Mouse (Mus musculus) stomach, embryonic 14.5 days (tissue): ENCODE measurements around the gene Appl2. TPM values are rescaled to one million over a fixed set of nuclear protein-coding genes. Genes with fewer than 3 reads are reported as not detected.

Experiments
- ATAC-seq: fragments of 200-750 bp; cut with Nextera tagmentation; 2 replicates; pipeline ENCODE4 v1.8.0; 2017; ENCODE audit warnings: low read depth, moderate TSS enrichment; ENCODE audit not compliant: insufficient number of reproducible peaks, insufficient read depth, low FRiP score
- H3K27ac ChIP-seq: fragments of 300-500 bp; sonication (generic); 2 replicates; pipeline ENCODE4 v1.5.1; 2014; ENCODE audit warnings: mild to moderate bottlenecking, low read length, moderate library complexity, mixed read lengths
- H3K27me3 ChIP-seq: fragments of 300-500 bp; sonication (generic); 2 replicates; pipeline ENCODE4 v1.6.1; 2014; ENCODE audit warnings: low read length, control low read depth, mixed read lengths; ENCODE audit not compliant: control insufficient read depth, insufficient read depth
- H3K36me3 ChIP-seq: fragments of 300-500 bp; sonication (generic); 2 replicates; pipeline ENCODE4 v1.6.1; 2014; ENCODE audit warnings: mild to moderate bottlenecking, control low read depth, low read length, moderate library complexity, mixed read lengths; ENCODE audit not compliant: control insufficient read depth, insufficient read depth
- H3K4me1 ChIP-seq: fragments of 300-500 bp; sonication (generic); 2 replicates; pipeline ENCODE4 v1.6.1; 2014; ENCODE audit warnings: low read length, control low read depth, mixed read lengths; ENCODE audit not compliant: control insufficient read depth, insufficient read depth
- H3K4me2 ChIP-seq: fragments of 300-500 bp; sonication (generic); replicated peaks from 2 replicates; pipeline ENCODE4 v1.6.1; 2014; ENCODE audit warnings: low read depth, low read length, control low read depth
- H3K4me3 ChIP-seq: fragments of 300-500 bp; sonication (generic); 2 replicates; pipeline ENCODE4 v1.5.1; 2014; ENCODE audit warnings: low read depth, low read length, control low read depth
- H3K9ac ChIP-seq: fragments of 300-500 bp; sonication (generic); replicated peaks from 2 replicates; pipeline ENCODE4 v1.6.1; 2014; ENCODE audit warnings: low read depth, mild to moderate bottlenecking, control low read depth, low read length, moderate library complexity, mixed read lengths
- H3K9me3 ChIP-seq: fragments of 300-500 bp; sonication (generic); 2 replicates; pipeline ENCODE4 v1.6.1; 2016; ENCODE audit warnings: low read depth, low read length, control low read depth; ENCODE audit not compliant: control insufficient read depth
- WGBS: fragments of 180-500 bp; shearing (Covaris S2); extraction: QIAGEN DNeasy Blood & Tissue Kit; methylation state at CpG from one replicate; pipeline ENCODE4 v1.1.7; 2014; 5-methylcytosine and 5-hydroxymethylcytosine counted together
- polyA plus RNA-seq: library from polyadenylated mRNA; unstranded; fragments of >200 nt; fragmentation: Nextera tagmentation; extraction: Ambion mirVana; gene quantifications from 2 replicates; pipeline ENCODE4 v1.2.1, GENCODE M21; 2014

Gene Appl2
- 54.0 and 64.6 TPM in 2 replicates for polyA plus RNA-seq

DNA sequence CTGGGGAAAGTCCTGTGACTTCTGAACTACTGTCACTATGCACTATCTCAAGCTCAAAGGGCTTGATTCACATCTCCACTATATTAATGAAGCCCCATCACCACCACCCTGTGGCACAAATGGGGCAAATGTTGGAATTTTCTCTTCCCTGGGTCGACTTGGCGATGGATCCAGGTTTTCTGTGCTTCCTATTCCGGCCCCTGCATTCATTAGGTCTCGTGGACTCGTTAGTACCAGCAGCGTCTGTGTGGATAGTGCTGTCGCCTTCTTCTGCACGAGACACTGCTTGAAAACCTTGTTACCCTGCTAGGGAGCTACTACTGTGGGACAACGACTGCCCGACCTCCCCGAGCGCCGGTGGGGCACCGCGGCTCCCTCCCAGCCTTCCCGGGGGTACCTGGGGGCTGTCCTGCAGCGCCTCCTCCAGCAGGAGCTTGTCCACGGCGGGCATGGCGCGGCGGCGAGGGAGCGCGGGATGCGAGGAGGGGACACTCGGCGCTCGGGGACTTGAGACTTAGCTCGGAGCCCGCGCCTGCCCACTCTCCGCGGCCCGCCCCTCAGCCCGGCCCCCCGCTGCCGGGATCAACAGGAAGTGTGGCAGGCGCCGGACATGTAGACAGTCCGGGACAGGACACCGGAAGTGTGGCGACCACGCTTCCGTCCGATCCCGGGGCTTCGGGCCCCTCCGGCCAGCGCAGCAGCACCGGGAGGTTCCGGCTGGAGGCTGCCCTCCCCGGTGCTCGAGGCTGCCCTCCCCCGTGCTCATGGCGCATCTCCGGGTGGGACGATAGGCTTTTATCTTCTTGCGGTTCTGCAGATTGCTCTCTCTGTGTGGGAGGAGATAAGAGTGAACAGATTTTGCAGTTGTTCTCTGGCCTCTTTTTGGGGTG, at the start of gene Appl2:
Gene Appl2, minus strand, starts transcription at position 608 of the 890 bp plus-strand sequence.
- Histone ChIP-seq H3K27ac (peak within 1 kb of the TSS; percentile 76), H3K9ac (peak within 1 kb of the TSS; percentile 78), H3K4me2 (peak within 1 kb of the TSS; percentile 68), H3K36me3 (no peaks in the 10 kb centered on the region), H3K9me3 (no peaks in the 10 kb centered on the region), H3K4me1 (peaks cover 14% of the 10 kb centered on the region), H3K27me3 (no peaks in the 10 kb centered on the region), H3K4me3 (peak within 1 kb of the TSS; percentile 77)
- peak; percentile 93 for ATAC-seq
- WGBS, result under 1% methylated on average over 59 of the region's 59 CpGs

DNA sequence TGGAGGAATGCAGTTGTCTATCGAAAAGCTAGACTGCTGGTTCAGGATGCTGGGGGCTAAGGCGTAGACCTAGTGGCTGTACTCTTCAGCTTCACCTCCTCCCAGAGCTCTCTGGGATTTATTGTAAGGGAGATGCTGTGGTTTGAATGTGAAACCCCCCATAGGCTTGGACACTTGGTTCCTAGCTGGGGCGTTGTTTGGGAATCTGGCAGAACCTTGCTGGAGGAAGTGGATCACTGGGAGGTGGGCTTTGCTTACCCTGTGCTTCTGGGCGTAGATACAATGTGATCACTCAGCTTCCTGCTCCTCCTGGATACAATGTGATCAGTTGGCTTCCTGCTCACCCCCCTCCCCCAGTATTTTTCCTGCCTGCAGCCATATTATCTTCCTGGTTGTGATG, 47.7 kb upstream of the Appl2 start:
- WGBS, result 91% methylated on average over 4 of the region's 4 CpGs

DNA sequence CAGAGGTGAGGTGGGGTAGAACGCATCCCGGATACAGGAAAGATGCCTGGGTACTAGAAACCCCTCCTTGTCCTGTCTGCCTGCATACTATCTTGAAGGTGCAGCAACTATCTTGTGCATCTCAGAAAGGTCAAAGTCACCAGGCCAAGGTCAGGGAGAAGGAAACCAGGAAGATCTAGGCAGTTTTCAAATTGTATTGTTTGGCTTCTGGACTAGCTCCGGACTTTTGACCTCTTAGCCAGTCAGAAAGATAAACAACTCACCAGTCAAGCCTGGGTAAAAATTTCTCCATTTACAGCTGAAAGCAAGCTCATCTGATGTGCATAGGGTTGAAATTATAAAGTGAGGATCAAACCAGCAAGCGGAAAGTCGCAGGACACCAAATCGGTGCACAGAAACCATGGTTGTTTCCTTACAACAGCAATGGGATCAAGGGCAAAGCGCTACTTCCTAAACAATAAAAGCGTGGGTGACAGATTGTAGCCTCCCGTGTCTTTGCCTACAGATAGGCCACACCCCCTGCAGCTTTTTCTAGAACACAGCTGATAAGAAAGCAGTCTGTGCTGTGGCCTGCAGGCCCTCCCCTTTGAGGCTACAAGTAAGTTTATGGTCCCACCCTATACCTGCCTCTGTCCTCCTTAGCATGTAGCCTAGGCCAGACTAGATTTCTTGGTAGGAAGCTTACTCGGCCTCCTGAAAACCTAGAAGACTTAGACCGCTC, 43.8 kb upstream of the Appl2 start:
- H3K27ac ChIP-seq, result no peak overlapping the region
- no peaks in the 10 kb centered on the region for H3K36me3 ChIP-seq
- H3K27me3 ChIP-seq, result no peaks in the 10 kb centered on the region
- no peaks in the 10 kb centered on the region for H3K9me3 ChIP-seq
- no peak overlapping the region for H3K4me3 ChIP-seq
- H3K4me2 ChIP-seq, result no peak overlapping the region
- no peak overlapping the region for H3K9ac ChIP-seq
- WGBS, result 68% methylated on average over 11 of the region's 11 CpGs
- H3K4me1 ChIP-seq, result no peaks in the 10 kb centered on the region
- no peak for ATAC-seq

More for the DNA sequence above, 47.7 kb upstream of the Appl2 start:
- H3K36me3 ChIP-seq, result no peaks in the 10 kb centered on the region
- no peak overlapping the region for H3K9ac ChIP-seq
- no peaks in the 10 kb centered on the region for H3K27me3 ChIP-seq
- no peak overlapping the region for H3K4me3 ChIP-seq
- no peaks in the 10 kb centered on the region for H3K9me3 ChIP-seq
- ATAC-seq, result no peak
- H3K27ac ChIP-seq, result no peak overlapping the region
- no peak overlapping the region for H3K4me2 ChIP-seq
- no peaks in the 10 kb centered on the region for H3K4me1 ChIP-seq

DNA sequence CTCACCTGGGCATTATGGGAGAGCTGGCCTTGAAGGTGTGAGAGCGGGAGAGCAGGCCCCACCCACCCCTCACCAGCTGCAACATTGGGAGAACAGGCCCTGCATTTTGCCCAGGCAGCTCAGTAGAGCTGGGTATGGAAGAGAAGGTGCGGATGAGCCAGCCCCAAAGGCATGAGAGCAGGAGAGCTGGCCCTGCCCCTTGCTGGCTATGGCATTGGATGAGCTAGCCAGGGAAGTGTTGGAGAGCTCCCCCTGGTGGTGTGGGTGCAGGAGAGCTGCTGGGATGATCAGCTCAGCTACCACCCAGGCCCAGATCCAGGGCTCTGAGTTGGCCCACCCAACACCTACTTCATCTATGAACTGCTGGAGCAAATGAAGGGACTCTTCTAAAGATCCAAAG, 39.7 kb upstream of the Appl2 start:
- H3K9me3 ChIP-seq, result no peaks in the 10 kb centered on the region
- ATAC-seq, result no peak
- no peak overlapping the region for H3K4me2 ChIP-seq
- no peaks in the 10 kb centered on the region for H3K36me3 ChIP-seq
- H3K9ac ChIP-seq, result no peak overlapping the region
- WGBS, result 87% methylated on average over 2 of the region's 2 CpGs
- no peak overlapping the region for H3K27ac ChIP-seq
- peaks cover 5% of the 10 kb centered on the region; the same call in 1 of the 2 replicates for H3K4me1 ChIP-seq
- no peak overlapping the region for H3K4me3 ChIP-seq
- no peaks in the 10 kb centered on the region for H3K27me3 ChIP-seq

DNA sequence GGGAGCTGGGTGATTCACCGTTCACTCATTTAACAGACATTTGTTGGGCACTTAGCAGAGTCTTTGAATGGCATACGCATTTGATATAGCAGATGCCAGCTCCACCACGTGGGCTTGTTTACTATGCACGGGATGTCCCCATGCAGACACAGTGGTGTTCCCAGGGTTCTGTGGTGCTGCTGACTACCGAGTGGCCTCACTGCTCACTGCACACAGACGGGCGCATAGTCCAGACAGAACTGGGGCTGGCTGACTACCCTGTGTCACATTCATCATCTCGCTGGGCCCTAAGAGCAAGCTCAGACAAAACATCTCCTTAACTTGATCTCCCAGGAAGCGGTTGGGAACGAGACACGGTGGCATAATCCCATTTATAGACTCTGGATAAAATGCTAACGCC, 32.8 kb upstream of the Appl2 start:
- no peak overlapping the region for H3K27ac ChIP-seq
- no peak overlapping the region for H3K4me2 ChIP-seq
- H3K9me3 ChIP-seq, result no peaks in the 10 kb centered on the region
- H3K4me3 ChIP-seq, result no peak overlapping the region
- no peaks in the 10 kb centered on the region for H3K27me3 ChIP-seq
- peaks cover 5% of the 10 kb centered on the region; the same call in 1 of the 2 replicates for H3K4me1 ChIP-seq
- 82% methylated on average over 12 of the region's 12 CpGs for WGBS
- H3K36me3 ChIP-seq, result no peaks in the 10 kb centered on the region
- no peak for ATAC-seq
- no peak overlapping the region for H3K9ac ChIP-seq

DNA sequence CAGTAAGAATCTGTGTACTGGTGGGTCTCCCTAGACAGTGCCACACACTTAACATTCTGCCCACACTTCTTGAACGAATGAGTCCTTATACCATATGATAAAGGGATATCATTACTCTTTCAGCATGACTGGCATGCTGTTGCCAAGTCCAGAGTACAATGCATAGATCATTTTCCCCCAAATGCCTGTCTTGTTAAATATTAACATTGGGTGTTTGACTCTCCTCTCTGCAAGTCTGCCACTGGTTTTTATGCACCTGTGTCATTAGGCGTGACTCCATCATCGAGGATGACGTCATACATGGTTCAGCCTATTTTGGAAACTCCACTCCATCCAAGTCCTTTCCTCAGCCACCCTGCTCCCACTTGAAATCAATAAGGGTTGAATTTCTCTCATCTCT, 18.0 kb upstream of the Appl2 start:
- Histone ChIP-seq H3K9me3 (no peaks in the 10 kb centered on the region), H3K4me3 (no peak overlapping the region), H3K27me3 (no peaks in the 10 kb centered on the region), H3K4me2 (no peak overlapping the region), H3K9ac (no peak overlapping the region), H3K27ac (no peak overlapping the region), H3K4me1 (no peaks in the 10 kb centered on the region), H3K36me3 (no peaks in the 10 kb centered on the region)
- 81% methylated on average over 4 of the region's 4 CpGs for WGBS
- no peak for ATAC-seq

DNA sequence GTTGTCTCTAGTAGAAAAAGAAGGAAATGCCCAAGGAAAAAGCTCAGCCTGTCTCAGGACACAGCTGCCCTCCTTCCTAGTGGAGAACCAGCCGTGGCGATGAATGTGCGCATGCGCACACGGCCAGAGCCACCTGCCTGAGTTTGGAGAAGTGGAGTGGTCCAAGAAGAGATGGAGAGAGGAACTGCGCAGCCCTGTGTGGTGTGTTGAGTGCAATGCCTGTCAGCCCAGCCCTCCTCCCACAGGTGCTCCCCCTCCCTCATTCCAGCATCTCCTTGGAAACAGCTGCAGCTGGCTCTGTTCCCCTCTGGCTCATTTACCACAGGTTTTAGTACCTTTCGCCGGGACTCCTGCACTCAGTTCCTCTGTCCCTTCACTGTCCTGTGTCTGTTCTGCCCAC, 13.4 kb upstream of the Appl2 start:
- H3K36me3 ChIP-seq, result no peaks in the 10 kb centered on the region
- no peaks in the 10 kb centered on the region for H3K27me3 ChIP-seq
- H3K27ac ChIP-seq, result no peak overlapping the region
- H3K4me2 ChIP-seq, result no peak overlapping the region
- no peaks in the 10 kb centered on the region for H3K4me1 ChIP-seq
- no peak overlapping the region for H3K4me3 ChIP-seq
- H3K9ac ChIP-seq, result no peak overlapping the region
- H3K9me3 ChIP-seq, result no peaks in the 10 kb centered on the region
- no peak for ATAC-seq
- WGBS, result 71% methylated on average over 8 of the region's 8 CpGs

DNA sequence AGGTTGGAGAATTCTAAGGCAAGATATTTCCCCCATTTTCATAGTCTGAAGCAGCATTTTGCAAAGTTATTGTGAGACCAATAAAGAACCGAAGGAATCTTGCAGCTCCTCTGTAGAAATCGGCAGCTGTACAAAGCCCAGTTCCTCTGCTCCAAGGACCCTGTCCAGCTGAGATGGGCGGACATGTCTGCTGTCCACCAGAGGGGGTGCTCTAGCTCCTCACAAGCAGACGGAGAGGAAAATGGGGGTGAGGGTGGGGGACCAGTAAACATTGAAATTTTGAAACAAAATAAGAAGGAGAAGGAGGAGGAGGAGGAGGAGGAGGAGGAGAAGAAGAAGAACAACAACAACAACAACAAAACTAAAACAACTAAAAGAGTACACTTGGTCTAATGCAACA, 12.1 kb upstream of the Appl2 start:
- no peaks in the 10 kb centered on the region for H3K27me3 ChIP-seq

More for the DNA sequence above, 12.1 kb upstream of the Appl2 start:
- WGBS, result 69% methylated on average over 4 of the region's 4 CpGs
- Histone ChIP-seq H3K27ac (no peak overlapping the region), H3K4me3 (no peak overlapping the region), H3K4me2 (no peak overlapping the region), H3K9ac (no peak overlapping the region), H3K36me3 (no peaks in the 10 kb centered on the region), H3K4me1 (no peaks in the 10 kb centered on the region), H3K9me3 (no peaks in the 10 kb centered on the region)
- ATAC-seq, result no peak
